Mouse (Mus musculus) C2C12 (cell line): ENCODE measurements around the gene Gpr4. TPM values are rescaled to one million over a fixed set of nuclear protein-coding genes. Genes with fewer than 3 reads are reported as not detected.

Source experiments
- H3K27me3 ChIP-seq: one replicate; pipeline ENCODE4 v1.6.1; 2011; ENCODE audit not compliant: control insufficient read depth, insufficient read depth, insufficient read length
- H3K36me3 ChIP-seq: one replicate; pipeline ENCODE4 v1.6.1; 2011; ENCODE audit not compliant: control insufficient read depth, insufficient read depth
- H3K4me3 ChIP-seq: one replicate; pipeline ENCODE4 v1.5.1; 2011; ENCODE audit warnings: mild to moderate bottlenecking, control low read depth; ENCODE audit not compliant: poor library complexity, insufficient read depth, severe bottlenecking
- H3K79me2 ChIP-seq: one replicate; pipeline ENCODE4 v1.6.1; 2011; ENCODE audit not compliant: control insufficient read depth, insufficient read depth
- H3K79me3 ChIP-seq: one replicate; pipeline ENCODE4 v1.6.1; 2011; ENCODE audit warnings: low read depth, control low read depth
- H3ac ChIP-seq: one replicate; pipeline ENCODE3; 2011; ENCODE audit warnings: low read depth; ENCODE audit not compliant: control insufficient read depth, insufficient read length
- CEBPB ChIP-seq: IDR thresholded peaks from one replicate; pipeline ENCODE4 v1.6.1; 2011; ENCODE audit warnings: low read depth, mild to moderate bottlenecking, control low read depth, moderate library complexity
- CTCF ChIP-seq: IDR thresholded peaks from one replicate; pipeline ENCODE4 v1.5.1; 2011; ENCODE audit not compliant: control insufficient read depth, insufficient read depth, insufficient read length
- FOSL1 ChIP-seq: IDR thresholded peaks from one replicate; pipeline ENCODE4 v1.8.0; 2011; ENCODE audit warnings: mild to moderate bottlenecking, low read length; ENCODE audit not compliant: poor library complexity, insufficient read depth, severe bottlenecking
- MAX ChIP-seq: IDR thresholded peaks from one replicate; pipeline ENCODE4 v1.6.1; 2011; ENCODE audit warnings: mild to moderate bottlenecking, control low read depth
- MYOD1 ChIP-seq: IDR thresholded peaks from one replicate; pipeline ENCODE4 v1.6.1; 2011; ENCODE audit warnings: low read depth; ENCODE audit not compliant: control insufficient read depth, insufficient read length
- MYOG ChIP-seq: IDR thresholded peaks from one replicate; pipeline ENCODE4 v1.6.1; 2011; ENCODE audit not compliant: control insufficient read depth, insufficient read length; ENCODE audit errors: extremely low read depth
- USF1 ChIP-seq: IDR thresholded peaks from one replicate; pipeline ENCODE4 v1.6.1; 2011; ENCODE audit warnings: low read depth, mild to moderate bottlenecking, control low read depth, moderate library complexity
- polyA plus RNA-seq: library from polyadenylated mRNA; unstranded; fragments of >200 nt; fragmentation: generic; extraction: Trizol; gene quantifications from one replicate; pipeline ENCODE4 v1.2.1, GENCODE M21; 2012; ENCODE audit warnings: missing spikeins

The Gpr4 gene
- polyA plus RNA-seq, 1 experiment: 0.05 TPM

GRCm38 (mm10) chr7:19246855-19247254 is 34.5 kb downstream of the Gpr4 start:
- Histone ChIP-seq H3ac (no peak overlapping the region), H3K79me2 (peaks cover 14% of the 10 kb centered on the region), H3K36me3 (peaks cover 5% of the 10 kb centered on the region), H3K27me3 (no peaks in the 10 kb centered on the region), H3K4me3 (no peak overlapping the region), H3K79me3 (peaks cover 4% of the 10 kb centered on the region)
- TF ChIP-seq CEBPB: no peak
- no peak for TF ChIP-seq MYOG
- TF ChIP-seq FOSL1: no peak
- no peak for TF ChIP-seq USF1

- no peak overlapping the region for H3K4me3 ChIP-seq
- TF ChIP-seq USF1: no peak
- no peak overlapping the region for H3ac ChIP-seq
- no peaks in the 10 kb centered on the region for H3K27me3 ChIP-seq
- peaks cover 14% of the 10 kb centered on the region for H3K79me2 ChIP-seq
- H3K79me3 ChIP-seq: peaks cover 4% of the 10 kb centered on the region
- peaks cover 5% of the 10 kb centered on the region for H3K36me3 ChIP-seq
Observed at GRCm38 (mm10) chr7:19247511-19247910, 35.2 kb downstream of the Gpr4 start.

DNA sequence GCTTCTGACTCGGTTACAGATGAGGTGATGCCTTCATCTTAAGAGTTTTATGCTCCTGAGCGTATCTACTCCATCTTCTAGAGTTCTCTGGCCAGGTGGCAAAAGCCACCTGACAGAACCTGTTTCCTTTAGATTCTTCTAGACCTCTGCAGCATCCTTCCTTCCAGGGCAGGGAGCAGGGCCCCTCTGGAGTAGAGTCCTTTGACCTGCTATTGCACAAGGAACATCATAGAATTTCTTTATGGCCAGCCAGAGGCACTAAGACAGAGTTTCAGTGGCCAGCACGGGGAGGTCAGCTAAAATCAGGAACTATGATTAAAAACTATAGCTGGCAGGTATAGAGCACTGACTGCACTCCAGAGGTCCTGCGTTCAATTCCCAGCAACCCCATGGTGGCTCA is 39.7 kb downstream of the Gpr4 start:
- Histone ChIP-seq H3K79me2 (no peaks in the 10 kb centered on the region), H3ac (no peak overlapping the region), H3K79me3 (no peaks in the 10 kb centered on the region), H3K4me3 (no peak overlapping the region), H3K36me3 (peaks cover 12% of the 10 kb centered on the region), H3K27me3 (no peaks in the 10 kb centered on the region)
- no peak for TF ChIP-seq CEBPB
- no peak for TF ChIP-seq MYOG
- no peak for TF ChIP-seq USF1
- TF ChIP-seq FOSL1: no peak

GRCm38 (mm10) chr7:19253437-19253836 is 41.1 kb downstream of the Gpr4 start:
- no peaks in the 10 kb centered on the region for H3K27me3 ChIP-seq
- no peaks in the 10 kb centered on the region for H3K79me2 ChIP-seq
- TF ChIP-seq MYOD1 (no peak), MYOG (no peak), USF1 (no peak), CTCF (no peak), FOSL1 (no peak), CEBPB (no peak), MAX (no peak)
- H3K4me3 ChIP-seq: no peak overlapping the region
- no peak overlapping the region for H3ac ChIP-seq
- H3K36me3 ChIP-seq: peaks cover 20% of the 10 kb centered on the region
- H3K79me3 ChIP-seq: no peaks in the 10 kb centered on the region

GRCm38 (mm10) chr7:19255395-19255794 is 43.1 kb downstream of the Gpr4 start:
- H3K36me3 ChIP-seq: peaks cover 20% of the 10 kb centered on the region
- no peak overlapping the region for H3K4me3 ChIP-seq
- no peaks in the 10 kb centered on the region for H3K27me3 ChIP-seq
- H3K79me2 ChIP-seq: no peaks in the 10 kb centered on the region
- no peak overlapping the region for H3ac ChIP-seq
- TF ChIP-seq CTCF (no peak), FOSL1 (no peak), MYOD1 (no peak), MYOG (no peak), USF1 (no peak), CEBPB (no peak)
- H3K79me3 ChIP-seq: no peaks in the 10 kb centered on the region

- Histone ChIP-seq H3K36me3 (peaks cover 20% of the 10 kb centered on the region), H3K79me2 (no peaks in the 10 kb centered on the region), H3ac (no peak overlapping the region), H3K79me3 (peaks cover under 1% of the 10 kb centered on the region), H3K27me3 (no peaks in the 10 kb centered on the region), H3K4me3 (no peak overlapping the region)
- TF ChIP-seq MYOG (no peak), MYOD1 (no peak), USF1 (no peak), CEBPB (no peak), CTCF (no peak), MAX (no peak), FOSL1 (no peak)
Observed at GRCm38 (mm10) chr7:19256567-19256966, 44.2 kb downstream of the Gpr4 start.
